Mouse (Mus musculus) ES-E14 (cell line): ENCODE data around the gene Agap2.

Experiments used
- CHD2 ChIP-seq: IDR thresholded peaks from 2 replicates; pipeline ENCODE4 v1.6.1; 2014; ENCODE audit warnings: mild to moderate bottlenecking, low read depth, low read length, inconsistent platforms
- HCFC1 ChIP-seq: IDR thresholded peaks from 2 replicates; pipeline ENCODE4 v1.6.1; 2012; ENCODE audit warnings: low read length, inconsistent platforms, borderline replicate concordance; ENCODE audit not compliant: insufficient read depth

DNA sequence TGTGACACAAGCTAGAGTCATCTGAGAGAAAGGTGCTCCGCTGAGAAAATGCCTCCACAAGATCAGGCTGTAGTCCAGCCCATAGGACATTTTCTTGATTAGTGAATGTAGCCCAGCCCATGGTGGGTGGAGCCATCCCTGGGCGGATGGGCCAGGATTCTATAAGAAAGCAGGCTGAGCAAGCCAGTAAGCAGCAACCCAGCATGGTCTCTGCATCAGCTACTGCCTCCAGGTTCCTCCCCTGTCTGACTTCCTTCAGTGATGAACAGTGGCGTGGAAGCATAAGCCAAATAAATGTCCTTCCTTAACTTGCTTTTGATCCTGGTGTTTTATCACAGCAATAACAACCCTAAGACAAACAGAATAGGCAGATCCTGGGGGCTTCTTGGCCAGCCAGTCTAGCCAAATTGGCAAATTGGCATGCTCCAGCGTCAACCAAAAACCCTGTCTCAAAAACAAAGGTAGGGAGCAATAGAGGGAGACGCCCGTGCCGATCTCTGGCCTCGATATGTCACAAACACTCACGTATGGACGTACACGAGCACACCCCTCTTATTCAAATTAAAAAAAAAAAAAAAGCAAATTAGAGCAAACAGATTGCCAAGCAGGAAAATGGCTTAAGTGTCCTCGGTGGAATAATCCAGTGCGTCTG lies 47.8 kb downstream of the Agap2 start:
- TF ChIP-seq HCFC1 (no peak), CHD2 (no peak)
